Mouse (Mus musculus): Measurements from ENCODE around the gene Gm20431.

- no peak for TF ChIP-seq CTCF (IDR thresholded peaks at IDR 0.05; ENCODE audit: borderline replicate concordance, control insufficient read depth, extremely low read depth, insufficient read depth, low read length, poor library complexity)
- TF ChIP-seq POLR2A (IDR thresholded peaks at IDR 0.05; ENCODE audit: control insufficient read depth, extremely low read depth, insufficient read depth, low read length, poor library complexity) = no peak
Measured at GRCm38 (mm10) chr2:167668426-167668825, 7.1 kb upstream of the Gm20431 start.

Data from thymus, adult 2 months (tissue).